Comparison of ENCODE assay signal across 8 mouse cellular contexts in the genomic region with DNA sequence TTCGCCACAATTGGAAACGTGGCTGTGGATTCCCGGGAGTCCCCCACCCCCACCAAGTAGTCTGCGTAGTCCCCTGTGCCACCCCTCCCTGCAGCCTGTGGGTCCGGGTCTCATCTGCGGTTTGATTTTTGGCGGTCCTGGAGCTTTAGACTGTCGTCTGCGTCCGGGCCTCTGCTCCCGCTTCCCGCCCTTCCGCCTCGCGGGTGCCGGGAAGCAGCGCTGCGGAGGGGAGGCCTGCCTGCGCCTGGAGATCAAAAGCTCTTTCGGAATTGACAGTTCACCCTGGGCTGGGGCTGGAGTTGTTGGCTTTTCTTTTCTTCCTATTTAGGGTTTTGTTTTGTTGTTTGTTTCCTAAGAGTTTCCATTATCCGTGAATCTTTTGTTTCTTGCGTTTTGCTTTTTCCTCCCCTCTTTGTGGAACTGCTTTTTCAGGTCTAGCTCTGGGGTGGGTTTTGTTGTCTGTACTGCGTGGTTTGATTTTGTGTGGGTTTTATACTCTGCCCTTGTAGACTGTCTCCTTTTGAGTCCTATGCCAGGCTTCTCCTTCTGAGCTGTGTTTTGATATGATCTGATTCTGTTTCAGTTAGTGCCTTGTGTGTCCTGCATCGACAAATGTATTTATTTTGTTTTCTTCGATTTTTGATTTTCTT. TPM values are rescaled to one million over a fixed set of nuclear protein-coding genes. Genes with fewer than 3 reads are reported as not detected.
DNase-seq lines count a peak whose midpoint lies in the region; ATAC-seq lines count a peak whose summit lies in the region.

No protein-coding gene starts in this region.

- peaks cover 29% of the 10 kb centered on the region for H3K4me1 ChIP-seq in hindbrain, embryonic 13.5 days (replicated peaks)
- peaks cover 15% of the 10 kb centered on the region for H3K4me1 ChIP-seq in midbrain, embryonic 12.5 days

- ATAC-seq in common myeloid progenitor, adult 5-6 weeks (replicated peaks; ENCODE audit: low read depth, poor library complexity, severe bottlenecking) = peak; percentile 23; the same call in 1 of the 2 replicates
- ATAC-seq in hindbrain, embryonic 13.5 days (ENCODE audit: low FRiP score) = no peak
- ATAC-seq in midbrain, embryonic 12.5 days (ENCODE audit: low FRiP score, low read depth) = no peak

- H3K36me3 ChIP-seq in hindbrain, embryonic 13.5 days = no peaks in the 10 kb centered on the region
- H3K36me3 ChIP-seq in midbrain, embryonic 12.5 days = no peaks in the 10 kb centered on the region

- 0 out of 2 replicates have a peak overlapping the region, but pooled peaks have one; percentile 9 for H3K4me3 ChIP-seq in hindbrain, embryonic 13.5 days
- peak overlapping the region; percentile 34 for H3K4me3 ChIP-seq in midbrain, embryonic 12.5 days

- under 1% methylated on average over 25 of the region's 25 CpGs for WGBS in hindbrain, embryonic 13.5 days
- under 1% methylated on average over 25 of the region's 25 CpGs for WGBS in midbrain, embryonic 12.5 days

- peak overlapping the region; percentile 38 for H3K4me2 ChIP-seq in hindbrain, embryonic 13.5 days
- peak overlapping the region; percentile 45 for H3K4me2 ChIP-seq in midbrain, embryonic 12.5 days (replicated peaks)

- no peak overlapping the region for H3K27ac ChIP-seq in hindbrain, embryonic 13.5 days
- H3K27ac ChIP-seq in midbrain, embryonic 12.5 days (replicated peaks) = peak overlapping the region; percentile 69

- H3K27me3 ChIP-seq in hindbrain, embryonic 13.5 days = peaks cover 91% of the 10 kb centered on the region
- H3K27me3 ChIP-seq in midbrain, embryonic 12.5 days = peaks cover 90% of the 10 kb centered on the region

- H3K9ac ChIP-seq in hindbrain, embryonic 13.5 days = no peak overlapping the region
- peak overlapping the region; percentile 47 for H3K9ac ChIP-seq in midbrain, embryonic 12.5 days (replicated peaks)

- DNase-seq in kidney, adult 18-20 months = peak; percentile 25
- DNase-seq in kidney, postnatal 14 days = no peak
- DNase-seq in gastrocnemius, postnatal 4 days (ENCODE audit: low spot score in 2 of 2) = no peak
- DNase-seq in Muller cell, postnatal 12 days (ENCODE audit: inconsistent ontology term) = no peak
- DNase-seq in right cerebral cortex, postnatal 14 days = no peak

- no peaks in the 10 kb centered on the region for H3K9me3 ChIP-seq in hindbrain, embryonic 13.5 days
- H3K9me3 ChIP-seq in midbrain, embryonic 12.5 days = no peaks in the 10 kb centered on the region

RNA-seq across cellular contexts. Expression of gene Pax5, which starts 1.9 kb away (rescaled TPM):
- total RNA-seq in common myeloid progenitor, adult 5-6 weeks (2017) = not detected in 2 replicates
- polyA plus RNA-seq in hindbrain, embryonic 13.5 days (2015; fragmentation: Nextera tagmentation; extraction: Ambion mirVana) = 2.8 and 6.1 TPM in 2 replicates
- 6.2 and 9.0 TPM in 2 replicates for polyA plus RNA-seq in midbrain, embryonic 12.5 days (2016; fragmentation: Nextera tagmentation; extraction: Ambion mirVana)
- 1 to 10 TPM in 1 of 2 experiments, under 1 TPM in 1; 0.34 to 1.4 TPM for total RNA-seq in gastrocnemius, postnatal 4 days (2021)

RNA-seq across cellular contexts. Expression of gene Zcchc7, which starts 43.5 kb away (rescaled TPM):
- 92.3 and 109 TPM in 2 replicates for total RNA-seq in common myeloid progenitor, adult 5-6 weeks (2017)
- polyA plus RNA-seq in hindbrain, embryonic 13.5 days (2015; fragmentation: Nextera tagmentation; extraction: Ambion mirVana) = 40.3 and 43.7 TPM in 2 replicates
- 28.3 and 30.7 TPM in 2 replicates for polyA plus RNA-seq in midbrain, embryonic 12.5 days (2016; fragmentation: Nextera tagmentation; extraction: Ambion mirVana)
- total RNA-seq in gastrocnemius, postnatal 4 days (2021) = 10 to 100 TPM; 22.8 to 32.0 TPM
